Mouse (Mus musculus) NIH3T3 (cell line): ENCODE results near the gene Rcan3.

Experiments used
- DNase-seq: peaks from one replicate; pipeline ENCODE4 v3.0.0-alpha.2; 2012; ENCODE audit warnings: low read depth

Rcan3 gene

GRCm38 (mm10) chr4:135433443-135434394, at the start of gene Rcan3:
TSS of gene Rcan3 (minus strand) at chr4:135433853.
- DNase-seq, result peak; percentile 88

- no peak for DNase-seq
Measured at GRCm38 (mm10) chr4:135480370-135480769, 46.7 kb upstream of the Rcan3 start.

GRCm38 (mm10) chr4:135477851-135478250, 44.2 kb upstream of the Rcan3 start:
- DNase-seq, result no peak

GRCm38 (mm10) chr4:135463406-135463805, 29.8 kb upstream of the Rcan3 start:
- DNase-seq, result no peak

- no peak for DNase-seq
Measured at GRCm38 (mm10) chr4:135453572-135453971, 19.9 kb upstream of the Rcan3 start.

- DNase-seq, result no peak
Measured at GRCm38 (mm10) chr4:135453164-135453563, 19.5 kb upstream of the Rcan3 start.

- DNase-seq, result no peak
Measured at GRCm38 (mm10) chr4:135451360-135452015, 17.8 kb upstream of the Rcan3 start.

- DNase-seq, result no peak
Measured at GRCm38 (mm10) chr4:135442473-135442872, 8.8 kb upstream of the Rcan3 start.

- peak; percentile 47 for DNase-seq
Measured at GRCm38 (mm10) chr4:135439904-135440522, 6.4 kb upstream of the Rcan3 start.

- peak; percentile 73 for DNase-seq
Measured at GRCm38 (mm10) chr4:135439188-135439647, 5.6 kb upstream of the Rcan3 start.

GRCm38 (mm10) chr4:135437924-135438323, 4.3 kb upstream of the Rcan3 start:
- DNase-seq, result no peak

GRCm38 (mm10) chr4:135436291-135436690, 2.6 kb upstream of the Rcan3 start:
- peak; percentile 52 for DNase-seq

- no peak for DNase-seq
Measured at GRCm38 (mm10) chr4:135434395-135434789, 739 bp upstream of the Rcan3 start.

- no peak for DNase-seq
Measured at GRCm38 (mm10) chr4:135433086-135433442, 589 bp downstream of the Rcan3 start.

GRCm38 (mm10) chr4:135429990-135430760, 3.5 kb downstream of the Rcan3 start:
- no peak for DNase-seq

- DNase-seq, result no peak
Measured at GRCm38 (mm10) chr4:135429383-135429782, 4.3 kb downstream of the Rcan3 start.

GRCm38 (mm10) chr4:135426587-135426986, 7.1 kb downstream of the Rcan3 start:
- DNase-seq, result no peak

GRCm38 (mm10) chr4:135425625-135426024, 8.0 kb downstream of the Rcan3 start:
- no peak for DNase-seq

- DNase-seq, result no peak
Measured at GRCm38 (mm10) chr4:135420961-135421360, 12.7 kb downstream of the Rcan3 start.

- DNase-seq, result no peak
Measured at GRCm38 (mm10) chr4:135420416-135420815, 13.2 kb downstream of the Rcan3 start.

- no peak for DNase-seq
Measured at GRCm38 (mm10) chr4:135419996-135420395, 13.7 kb downstream of the Rcan3 start.

GRCm38 (mm10) chr4:135416367-135416766, 17.3 kb downstream of the Rcan3 start:
- DNase-seq, result no peak
